Mouse (Mus musculus): ENCODE results near the gene Dvl1. TPM values are rescaled to one million over a fixed set of nuclear protein-coding genes. Genes with fewer than 3 reads are reported as not detected.

The Dvl1 gene
- polyA plus RNA-seq (2012; rRNA removed), result 25.7 and 28.6 TPM in 2 replicates

DNA sequence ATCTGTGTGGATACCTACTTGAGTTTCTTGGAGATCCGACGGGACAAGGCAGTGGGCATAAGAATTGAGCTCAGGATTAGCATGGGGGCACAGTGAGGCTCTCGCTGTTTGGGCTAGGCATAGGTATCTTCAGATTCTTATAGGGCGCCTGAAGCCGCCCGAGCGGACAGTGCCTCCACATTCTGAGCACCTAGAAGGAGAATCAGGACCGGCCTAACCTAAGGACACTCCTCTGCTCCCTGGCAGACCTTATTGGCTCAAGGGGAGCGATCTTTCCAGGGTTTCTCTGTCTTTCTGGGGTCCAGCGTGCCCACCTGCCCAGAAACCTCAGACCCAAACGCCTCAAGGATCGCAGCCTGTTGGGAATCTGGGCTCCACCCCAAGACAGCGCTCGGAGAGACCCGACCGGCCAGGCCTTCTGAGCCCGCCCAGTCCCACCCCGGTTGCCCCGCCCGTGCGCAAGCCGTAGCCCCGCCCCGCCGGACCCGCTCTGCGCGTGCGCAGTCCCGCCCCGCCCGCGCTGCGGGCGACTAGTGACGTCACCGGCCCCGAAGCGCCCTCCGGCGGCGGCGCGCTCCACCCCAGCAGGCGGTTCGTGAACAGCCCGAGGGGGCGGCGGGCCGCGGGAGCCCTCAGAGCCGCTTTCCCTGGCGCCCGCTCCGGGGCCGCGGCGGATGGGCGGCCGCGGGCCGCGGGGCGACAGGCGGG is at the start of gene Dvl1:
Gene Dvl1 (plus strand): TSS at position 532 of the 708 bp plus-strand sequence.

DNA sequence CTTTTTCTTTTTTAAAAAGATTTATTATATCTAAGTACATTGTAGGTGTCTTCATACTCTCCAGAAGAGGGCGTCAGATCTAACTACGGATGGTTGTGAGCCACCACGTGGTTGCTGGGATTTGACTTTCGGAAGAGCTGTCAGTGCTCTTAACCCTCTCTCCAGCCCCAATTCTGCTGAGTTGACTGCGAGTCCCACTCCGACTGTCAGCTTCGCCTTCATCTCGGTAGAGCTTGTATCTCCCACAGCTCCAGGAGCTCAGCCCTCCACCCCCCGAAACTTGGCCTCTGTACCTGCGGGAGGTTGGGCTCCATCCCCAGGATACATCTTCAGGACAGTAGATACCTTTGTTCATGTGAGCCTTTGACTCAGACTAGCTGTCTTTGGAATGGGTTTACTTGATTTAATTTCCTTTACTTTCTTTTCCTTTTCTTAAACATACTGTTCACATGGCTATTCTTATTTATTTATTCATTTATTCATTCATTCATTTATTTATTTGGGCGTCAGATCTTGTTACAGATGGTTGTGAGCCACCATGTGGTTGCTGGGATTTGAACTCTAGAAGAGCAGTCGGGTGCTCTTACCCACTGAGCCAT is 44.4 kb upstream of the Dvl1 start, which contains the start of gene Mrpl20:
Gene Mrpl20 (plus strand): TSS at position 138 of the 599 bp plus-strand sequence.

DNA sequence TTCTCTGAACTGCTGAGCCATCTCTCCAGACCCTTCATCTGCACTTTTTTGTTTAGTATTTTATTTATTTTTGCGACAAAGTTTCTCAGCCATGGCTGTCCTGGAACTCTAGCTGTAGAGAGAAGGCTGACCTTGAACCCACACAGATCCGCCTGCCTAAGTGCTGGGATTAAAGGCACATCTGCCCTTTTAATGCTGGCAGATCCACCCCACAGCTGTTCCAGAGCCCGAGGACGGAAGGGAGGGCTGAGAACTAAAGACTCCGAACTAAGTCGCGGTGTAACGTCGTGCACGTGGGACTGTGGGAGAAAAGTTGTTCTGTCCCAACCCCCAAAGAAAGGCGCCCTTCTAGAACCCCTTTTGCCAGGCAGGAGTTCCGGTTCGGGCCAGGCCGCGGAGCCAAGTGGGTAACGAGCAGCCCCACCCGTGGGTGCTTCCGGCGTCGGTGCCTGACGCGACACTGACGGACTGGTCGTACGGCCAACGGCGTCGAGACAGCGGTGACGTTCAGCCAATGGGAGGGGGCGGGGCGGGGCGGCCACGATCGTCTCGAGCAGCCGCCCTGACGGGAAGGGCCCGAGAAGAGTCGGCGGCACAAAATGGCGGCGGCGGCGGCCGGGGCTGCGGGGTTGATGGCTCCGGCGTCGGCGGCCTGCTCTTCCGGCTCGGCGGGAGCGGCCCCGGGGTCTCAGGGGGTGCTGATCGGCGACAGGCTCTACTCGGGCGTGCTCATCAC is 35.1 kb upstream of the Dvl1 start, which contains the start of gene Ccnl2:
Gene Ccnl2 (plus strand): TSS at position 561 of the 736 bp plus-strand sequence.

DNA sequence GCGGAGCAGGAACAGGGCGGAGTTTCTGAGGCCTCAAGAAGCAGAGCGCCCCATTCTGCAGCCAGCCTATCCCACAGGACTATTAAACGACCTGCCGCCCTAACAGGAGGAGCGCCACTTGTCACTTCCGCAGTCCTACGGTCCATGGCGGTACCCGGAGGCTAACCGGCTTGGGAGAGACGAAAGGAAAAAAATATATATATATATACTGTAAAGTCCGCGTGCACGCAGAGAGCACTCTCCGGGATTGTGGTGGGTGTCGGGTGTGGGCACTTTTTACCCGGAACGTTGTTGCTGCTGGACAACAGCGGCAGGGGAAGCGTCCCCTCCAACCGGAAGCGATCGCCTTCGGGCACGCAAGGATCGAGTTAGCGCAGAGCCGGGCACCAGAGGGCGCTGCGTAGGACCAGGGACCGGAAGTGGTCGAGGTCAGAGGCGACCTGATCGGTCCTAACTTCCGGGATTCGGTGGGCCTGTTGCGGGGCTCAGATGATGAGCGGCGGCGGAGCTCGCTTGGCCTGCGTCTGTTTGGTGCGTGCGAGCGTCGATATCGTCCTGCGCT is 15.9 kb upstream of the Dvl1 start, which contains the start of gene Aurkaip1:
Gene Aurkaip1 (plus strand): TSS at position 68 of the 562 bp plus-strand sequence.

DNA sequence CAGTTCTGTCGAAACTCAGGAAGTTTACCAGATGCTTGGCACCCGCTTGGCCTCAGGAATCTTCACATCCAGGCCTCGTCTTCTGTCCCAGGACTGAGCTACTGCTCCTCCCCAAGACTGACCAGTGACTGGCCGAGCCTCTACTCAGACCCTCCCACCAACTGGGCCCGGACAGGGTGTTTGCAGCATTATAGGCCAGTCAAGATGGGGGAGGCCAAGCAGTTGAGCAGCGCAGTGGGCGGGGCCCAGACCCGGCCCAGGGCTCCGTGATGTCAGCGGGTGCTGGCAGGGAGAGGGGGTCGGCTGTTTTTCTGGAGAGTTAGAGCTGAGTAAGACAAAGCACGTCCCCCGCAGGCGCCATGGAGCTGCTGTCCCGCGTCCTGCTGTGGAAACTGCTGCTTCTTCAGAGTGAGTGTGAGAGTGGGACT is 7.7 kb upstream of the Dvl1 start, which contains the start of gene Mxra8:
Gene Mxra8 (plus strand): TSS at position 198 of the 428 bp plus-strand sequence.

DNA sequence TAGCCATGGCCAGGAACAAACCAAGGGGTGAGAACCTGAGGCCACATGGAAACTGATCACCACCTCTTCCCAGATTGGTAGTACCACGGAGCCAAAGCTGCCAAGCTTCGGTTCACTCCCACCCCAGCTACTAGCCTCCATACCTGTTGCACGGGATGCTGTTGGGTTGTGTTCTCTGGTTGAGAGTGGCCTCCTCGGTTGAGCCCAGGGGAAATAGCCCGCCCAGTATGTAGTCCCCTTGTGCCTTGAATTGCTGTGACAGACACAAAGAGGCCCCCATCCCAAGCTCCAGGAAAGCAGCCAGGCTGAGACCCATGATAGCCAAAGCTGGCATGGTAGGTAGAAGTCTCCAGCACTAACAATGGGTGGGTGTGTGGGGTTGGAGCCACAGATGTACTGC is 15.8 kb downstream of the Dvl1 start, which contains the start of gene Tas1r3:
Gene Tas1r3 (minus strand): TSS at position 362 of the 400 bp plus-strand sequence.

DNA sequence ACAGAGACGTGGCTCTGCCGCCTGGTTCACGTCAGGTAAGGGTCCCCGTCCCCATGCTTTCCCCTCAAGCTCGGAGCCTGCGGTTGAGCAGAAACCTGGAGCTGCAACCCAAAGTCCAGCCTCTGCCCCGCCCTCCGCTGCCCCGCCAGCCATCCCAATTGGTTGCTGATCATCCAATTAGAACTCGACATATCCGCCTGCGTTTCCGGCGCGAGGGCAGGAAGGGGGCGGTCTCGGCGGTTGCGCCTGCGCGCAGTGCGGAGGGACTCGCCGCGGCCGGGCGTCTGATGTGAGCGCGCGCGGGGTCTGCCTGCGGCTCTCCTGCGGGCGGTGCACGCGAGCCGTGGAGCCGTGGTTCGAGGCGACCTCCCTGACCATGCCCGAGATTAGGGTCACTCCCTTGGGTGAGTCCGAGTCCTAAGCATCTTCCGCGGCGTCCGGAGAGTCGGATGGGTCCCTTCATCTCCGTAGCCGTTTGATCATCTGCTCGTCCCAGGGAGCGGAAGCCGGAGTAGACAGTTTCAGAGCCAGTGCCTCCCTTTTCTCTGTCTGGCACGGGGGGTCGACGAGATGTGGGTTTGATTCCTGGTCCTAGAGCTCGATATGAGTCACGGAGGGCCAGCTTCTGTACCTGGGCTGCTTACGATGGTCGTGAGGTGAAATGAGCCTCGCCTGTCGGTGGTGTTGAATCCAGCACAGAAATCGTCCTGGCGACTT is 22.3 kb downstream of the Dvl1 start, which contains the start of the genes Cptp and Ints11:
Gene Cptp (minus strand): TSS at position 124 of the 717 bp plus-strand sequence.
Gene Ints11 (plus strand): TSS at position 230 of the 717 bp plus-strand sequence.

DNA sequence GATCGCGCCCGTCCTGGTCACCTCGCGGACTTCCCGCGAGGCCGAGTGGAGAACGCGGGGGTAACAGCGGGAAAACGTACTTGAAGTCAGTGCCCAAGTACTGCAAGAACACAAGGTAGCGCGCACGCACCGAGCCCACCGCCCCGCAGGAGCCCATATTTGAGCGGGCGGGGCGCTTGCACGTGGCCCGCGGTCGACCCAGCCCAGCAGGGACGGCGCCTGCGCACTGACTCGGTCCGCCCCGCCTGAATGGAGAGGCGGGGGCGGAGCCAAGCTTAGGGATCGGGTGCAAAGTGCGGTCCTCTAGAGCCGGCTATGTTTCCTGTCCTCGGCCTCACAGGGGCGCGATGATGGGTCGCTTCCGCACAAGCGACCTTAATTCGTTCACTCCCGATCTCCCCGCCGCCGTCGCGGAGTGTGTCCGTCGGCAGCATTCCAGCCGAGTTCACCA is 44.4 kb downstream of the Dvl1 start, which contains the start of the genes Pusl1 and Acap3:
Gene Pusl1 (minus strand): TSS at position 231 of the 451 bp plus-strand sequence.
Gene Acap3 (plus strand): TSS at position 272 of the 451 bp plus-strand sequence.

Other genes starting within 250 kb of the Dvl1 start
- 5.5 and 5.7 TPM in 2 replicates for gene Slc35e2, start 246.0 kb upstream of the Dvl1 start, polyA plus RNA-seq (2012; rRNA removed)
- 17.0 and 20.1 TPM in 2 replicates for gene Cdk11b, start 222.5 kb upstream of the Dvl1 start, polyA plus RNA-seq (2012; rRNA removed)
- not detected in 2 replicates for gene Gm10563, start 202.0 kb upstream of the Dvl1 start, polyA plus RNA-seq (2012; rRNA removed)
- gene Mmp23, start 194.0 kb upstream of the Dvl1 start, polyA plus RNA-seq (2012; rRNA removed), result 8.9 and 9.8 TPM in 2 replicates
- gene Mib2, start 178.2 kb upstream of the Dvl1 start, polyA plus RNA-seq (2012; rRNA removed), result 8.4 and 10.7 TPM in 2 replicates
- 0.55 and 0.61 TPM in 2 replicates for gene Fndc10, start 153.1 kb upstream of the Dvl1 start, polyA plus RNA-seq (2012; rRNA removed)
- 49.1 and 49.2 TPM in 2 replicates for gene Ssu72, start 142.6 kb upstream of the Dvl1 start, polyA plus RNA-seq (2012; rRNA removed)
- 0.16 and 0.23 TPM in 2 replicates for gene Tmem240, start 112.6 kb upstream of the Dvl1 start, polyA plus RNA-seq (2012; rRNA removed)
- gene Atad3a, start 86.3 kb upstream of the Dvl1 start, polyA plus RNA-seq (2012; rRNA removed), result 41.4 and 52.8 TPM in 2 replicates
- 0.10 and 0.16 TPM in 2 replicates for gene Vwa1, start 72.7 kb upstream of the Dvl1 start, polyA plus RNA-seq (2012; rRNA removed)
- gene Tmem88b, start 61.5 kb upstream of the Dvl1 start, polyA plus RNA-seq (2012; rRNA removed), result 0.55 and 0.60 TPM in 2 replicates
- gene Ankrd65, start 57.0 kb upstream of the Dvl1 start, polyA plus RNA-seq (2012; rRNA removed), result 0.06 and 0.08 TPM in 2 replicates
- gene Mrpl20, start 44.5 kb upstream of the Dvl1 start, polyA plus RNA-seq (2012; rRNA removed), result 50.2 and 58.8 TPM in 2 replicates
- 103 and 115 TPM in 2 replicates for gene Ccnl2, start 34.9 kb upstream of the Dvl1 start, polyA plus RNA-seq (2012; rRNA removed)
- 67.1 and 69.6 TPM in 2 replicates for gene Aurkaip1, start 16.1 kb upstream of the Dvl1 start, polyA plus RNA-seq (2012; rRNA removed)
- 14.4 and 15.6 TPM in 2 replicates for gene Mxra8, start 7.7 kb upstream of the Dvl1 start, polyA plus RNA-seq (2012; rRNA removed)
- gene Tas1r3, start 16.0 kb downstream of the Dvl1 start, polyA plus RNA-seq (2012; rRNA removed), result 0.14 and 0.15 TPM in 2 replicates
- gene Cptp, start 22.0 kb downstream of the Dvl1 start, polyA plus RNA-seq (2012; rRNA removed), result 5.5 and 6.5 TPM in 2 replicates
- gene Ints11, start 22.1 kb downstream of the Dvl1 start, polyA plus RNA-seq (2012; rRNA removed), result 16.9 and 18.1 TPM in 2 replicates
- gene Pusl1, start 44.4 kb downstream of the Dvl1 start, polyA plus RNA-seq (2012; rRNA removed), result 14.0 and 16.1 TPM in 2 replicates
- gene Acap3, start 44.4 kb downstream of the Dvl1 start, polyA plus RNA-seq (2012; rRNA removed), result 5.1 and 6.3 TPM in 2 replicates
- gene Ube2j2, start 96.4 kb downstream of the Dvl1 start, polyA plus RNA-seq (2012; rRNA removed), result 32.2 and 32.3 TPM in 2 replicates
- gene C1qtnf12, start 114.9 kb downstream of the Dvl1 start, polyA plus RNA-seq (2012; rRNA removed), result 22.6 and 24.1 TPM in 2 replicates
- 2.4 TPM in 2 replicates for gene B3galt6, start 145.2 kb downstream of the Dvl1 start, polyA plus RNA-seq (2012; rRNA removed)
- 36.5 and 36.9 TPM in 2 replicates for gene Sdf4, start 145.5 kb downstream of the Dvl1 start, polyA plus RNA-seq (2012; rRNA removed)
- 0.71 and 1.2 TPM in 2 replicates for gene Tnfrsf4, start 166.4 kb downstream of the Dvl1 start, polyA plus RNA-seq (2012; rRNA removed)
- 0.54 and 0.59 TPM in 2 replicates for gene Tnfrsf18, start 178.8 kb downstream of the Dvl1 start, polyA plus RNA-seq (2012; rRNA removed)
- gene Ttll10, start 212.0 kb downstream of the Dvl1 start, polyA plus RNA-seq (2012; rRNA removed), result 0.67 and 0.83 TPM in 2 replicates

All from liver, embryonic 18 days (tissue).